Mouse (Mus musculus) gonadal fat pad, adult 2 months (tissue): ENCODE measurements around the gene Diaph3. TPM values are rescaled to one million over a fixed set of nuclear protein-coding genes. Genes with fewer than 3 reads are reported as not detected.

Source experiments
- DNase-seq: peaks from one replicate; pipeline ENCODE4 v3.0.0-alpha.2; 2012; ENCODE audit warnings: low read depth
- polyA plus RNA-seq: library from polyadenylated mRNA; depleted of rRNA; stranded (reverse); fragments of >200 nt; gene quantifications from 2 replicates; pipeline ENCODE4 v1.2.3, GENCODE M21; 2012

Gene Diaph3
- polyA plus RNA-seq, 1 experiment = 0.41 TPM

- DNase-seq = no peak
Observed at GRCm38 (mm10) chr14:86847154-86847810, 293.8 kb downstream of the Diaph3 start.

DNA sequence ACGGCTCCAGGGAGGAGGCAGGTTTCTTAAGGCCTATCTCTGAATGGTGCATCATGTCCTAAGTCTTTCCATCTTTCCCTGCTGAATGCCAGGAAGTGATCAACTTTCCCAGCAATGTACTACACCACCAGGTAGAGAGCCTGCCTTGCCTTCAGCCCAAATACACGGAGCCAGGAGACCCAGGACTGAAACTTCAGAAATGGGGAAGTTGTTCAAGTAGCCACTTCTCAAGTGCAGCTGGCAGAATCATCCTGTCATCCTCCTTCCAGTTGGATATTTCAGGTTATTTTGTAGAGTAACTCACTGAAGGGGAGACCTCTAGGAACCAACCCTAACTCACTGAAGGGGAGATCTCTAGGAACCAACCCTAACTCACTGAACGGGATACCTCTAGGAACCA is 297.0 kb downstream of the Diaph3 start:
- DNase-seq = no peak

GRCm38 (mm10) chr14:86837642-86838041 is 303.4 kb downstream of the Diaph3 start:
- no peak for DNase-seq

GRCm38 (mm10) chr14:86834851-86835250 is 306.2 kb downstream of the Diaph3 start:
- no peak for DNase-seq

GRCm38 (mm10) chr14:86834269-86834668 is 306.8 kb downstream of the Diaph3 start:
- no peak for DNase-seq

DNA sequence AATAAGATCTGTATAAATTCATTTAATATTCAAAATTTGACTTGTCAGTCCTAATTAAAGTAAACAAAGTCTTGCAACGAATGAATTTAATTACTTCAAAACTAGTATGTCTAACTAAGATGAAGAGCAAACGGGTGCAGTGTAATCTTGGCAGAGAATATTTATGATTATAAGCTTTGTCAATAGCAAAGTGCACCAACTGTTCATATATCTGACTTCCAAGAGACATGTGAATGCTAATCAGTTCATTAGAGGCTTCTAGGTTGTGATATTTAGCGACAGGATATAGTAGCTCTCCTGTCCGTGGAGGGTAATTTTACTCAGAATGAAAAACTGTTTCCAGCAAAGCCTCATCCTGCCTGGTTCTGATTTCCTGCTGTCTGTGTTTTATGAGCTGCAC is 308.0 kb downstream of the Diaph3 start:
- no peak for DNase-seq

DNA sequence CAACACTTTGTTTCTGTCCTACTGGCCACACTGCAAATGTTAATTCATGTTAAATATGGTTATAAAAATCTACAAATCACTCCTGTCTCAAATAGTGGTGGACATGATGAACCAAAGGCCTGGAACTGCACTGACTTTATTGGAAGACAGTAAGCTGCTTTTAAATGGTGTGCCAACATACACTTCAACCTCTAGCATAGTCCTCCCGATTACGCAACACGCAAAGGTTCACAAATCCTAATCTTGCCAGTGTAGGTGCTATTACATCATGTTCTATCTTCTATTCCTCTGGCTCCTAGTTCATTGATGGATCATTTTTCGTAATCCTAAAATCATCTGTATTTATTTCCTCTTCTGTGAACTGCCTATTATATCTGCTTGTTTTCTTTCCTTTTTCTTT is 324.8 kb downstream of the Diaph3 start:
- DNase-seq = peak; percentile 50

DNA sequence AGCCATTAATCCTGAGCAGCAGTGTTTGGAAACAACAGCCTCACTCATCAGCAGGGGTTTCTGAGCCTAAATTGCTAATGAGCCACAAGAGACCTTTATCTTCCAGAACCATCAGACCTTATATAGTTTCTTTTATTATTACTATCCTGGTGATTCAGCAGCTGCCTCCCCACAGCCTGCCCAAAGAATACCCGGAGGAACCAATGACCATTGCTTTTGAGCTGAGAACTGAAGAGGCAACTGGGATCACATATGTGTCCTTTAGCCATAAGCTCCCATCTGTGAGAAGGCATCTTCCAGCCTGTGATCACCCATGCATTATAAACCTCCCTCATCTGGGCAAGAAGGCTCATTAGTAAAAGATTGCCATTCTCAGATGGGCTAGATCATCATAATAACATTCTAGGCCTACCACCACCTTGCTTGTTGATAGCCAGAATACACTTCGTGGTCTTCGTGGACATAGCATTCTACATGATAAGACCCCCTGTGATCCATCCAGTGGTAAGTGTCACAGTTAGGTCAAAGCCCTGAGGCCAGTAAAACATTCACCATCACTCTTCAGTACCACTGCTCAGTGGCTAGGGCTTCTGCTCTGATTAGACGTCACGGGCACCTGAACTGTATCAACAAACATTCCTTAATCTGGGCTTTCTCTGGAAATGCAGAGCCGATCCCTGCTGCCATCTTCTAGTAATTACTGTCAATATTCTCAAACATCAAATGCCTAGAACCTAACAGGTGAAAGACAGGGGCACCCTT is 352.0 kb downstream of the Diaph3 start:
- no peak for DNase-seq

- DNase-seq = no peak
Observed at GRCm38 (mm10) chr14:86786866-86787265, 354.2 kb downstream of the Diaph3 start.

DNA sequence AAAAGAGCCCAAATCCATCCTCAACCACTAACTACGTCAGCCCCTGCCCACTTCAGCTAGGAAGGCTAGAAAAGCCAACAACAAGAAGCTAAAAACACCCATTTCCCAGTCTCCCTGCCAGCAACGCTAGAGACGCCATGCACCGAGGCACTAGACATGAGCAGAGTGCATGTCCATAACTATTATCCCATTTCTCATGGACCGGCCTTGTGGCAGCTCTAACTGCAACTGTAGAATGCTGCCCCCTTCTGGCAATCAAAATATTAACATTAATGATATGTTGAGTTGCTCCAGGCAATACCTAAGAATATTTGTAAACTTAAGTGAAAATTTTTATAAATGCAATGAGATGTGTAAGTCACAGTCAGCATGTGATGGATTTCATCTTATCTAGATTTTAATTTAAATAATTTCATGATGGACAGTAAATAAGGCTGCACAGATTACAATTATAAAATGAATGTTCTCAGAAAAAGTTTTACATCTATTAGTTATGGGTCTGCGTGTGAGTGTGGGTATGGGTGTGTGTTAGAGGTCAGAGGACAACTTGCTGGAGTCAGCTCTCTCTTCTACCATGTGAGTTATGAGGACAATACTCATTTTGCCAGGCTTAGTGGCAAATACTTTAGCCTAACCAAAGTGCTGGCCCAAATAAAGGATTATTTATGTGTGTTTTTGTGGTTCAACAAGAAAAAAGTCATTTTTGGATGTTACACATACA is 359.3 kb downstream of the Diaph3 start:
- DNase-seq = no peak

DNA sequence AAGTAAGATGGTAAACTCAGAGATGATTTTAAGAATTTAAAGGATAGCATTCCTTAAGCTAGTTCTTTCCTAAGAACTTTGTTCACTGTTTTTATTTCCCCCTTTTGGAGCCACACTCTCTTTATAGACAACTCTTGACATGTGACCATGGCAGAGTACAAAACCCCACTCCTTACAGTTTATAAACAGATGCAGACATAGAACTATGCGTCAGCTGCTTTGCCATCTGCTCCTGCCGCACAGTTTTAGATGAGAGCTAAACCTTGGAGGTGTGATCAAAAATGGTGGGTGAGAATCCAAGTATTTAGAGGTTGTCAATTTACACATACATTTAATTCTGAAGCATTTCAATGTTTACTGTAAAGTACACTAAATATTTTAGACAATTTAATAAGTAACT is 367.7 kb downstream of the Diaph3 start:
- DNase-seq = no peak

- DNase-seq = no peak
Observed at GRCm38 (mm10) chr14:86772176-86773150, 368.6 kb downstream of the Diaph3 start.

DNA sequence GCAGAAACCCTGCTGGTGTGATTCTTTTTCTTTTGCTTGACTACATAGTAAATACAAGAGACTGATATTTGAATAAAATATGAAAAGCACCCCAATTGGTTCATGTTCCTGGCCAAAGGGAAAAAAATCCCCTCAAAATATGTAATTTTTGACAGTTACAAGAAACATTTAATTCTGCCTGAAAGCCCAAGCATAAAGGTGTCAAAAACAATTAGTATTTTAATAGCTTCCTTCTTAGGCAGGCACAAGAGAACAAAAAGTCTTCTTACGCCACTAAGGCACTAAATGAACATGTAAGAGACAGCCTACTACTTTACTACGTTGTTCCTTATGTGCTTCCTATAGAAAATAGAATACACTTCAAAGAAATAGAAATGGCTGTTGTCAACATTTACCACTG is 376.7 kb downstream of the Diaph3 start:
- no peak for DNase-seq

DNA sequence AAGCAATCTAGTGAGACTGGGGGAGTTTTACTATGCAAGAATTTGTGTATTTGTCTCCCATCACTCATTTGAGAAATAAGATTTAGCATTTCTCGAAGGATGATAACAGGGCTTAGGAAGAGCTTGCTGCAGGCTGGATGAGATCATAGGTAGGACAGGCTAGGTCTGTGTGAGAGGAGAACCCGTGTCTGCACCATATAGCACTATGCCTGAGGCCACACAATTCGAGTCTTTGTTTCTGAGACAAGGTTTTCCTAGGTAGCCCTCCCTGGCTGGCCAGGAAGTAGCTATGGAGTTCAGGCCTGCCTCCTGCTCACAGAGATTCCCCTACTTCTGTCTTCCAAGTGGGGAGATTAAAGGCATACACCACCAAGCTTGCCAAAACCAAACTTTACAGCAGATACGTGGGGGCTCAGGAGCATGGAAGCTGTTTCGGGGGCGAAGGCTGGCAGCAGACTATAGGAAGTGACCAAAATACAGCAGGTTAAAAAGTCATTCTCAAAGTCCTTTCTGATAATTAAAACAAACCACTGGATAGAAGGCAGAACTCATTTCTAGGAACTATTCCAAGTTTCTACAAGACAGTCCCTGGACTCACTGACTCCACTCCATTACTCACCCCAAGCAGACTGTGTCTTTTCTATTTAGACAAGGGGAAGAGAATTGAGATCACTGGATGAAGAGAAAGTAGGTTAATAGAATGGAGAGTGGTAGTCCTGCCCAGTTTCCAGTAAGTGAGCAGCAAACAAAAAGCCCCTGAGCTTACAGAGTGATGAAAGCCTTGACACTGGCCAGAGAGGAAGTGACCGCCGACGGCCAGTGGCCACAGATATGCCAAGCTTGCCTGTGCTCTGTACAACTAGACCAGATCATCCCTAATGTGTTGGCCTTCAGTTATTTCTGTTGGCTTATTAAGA is 383.2 kb downstream of the Diaph3 start:
- DNase-seq = no peak

DNA sequence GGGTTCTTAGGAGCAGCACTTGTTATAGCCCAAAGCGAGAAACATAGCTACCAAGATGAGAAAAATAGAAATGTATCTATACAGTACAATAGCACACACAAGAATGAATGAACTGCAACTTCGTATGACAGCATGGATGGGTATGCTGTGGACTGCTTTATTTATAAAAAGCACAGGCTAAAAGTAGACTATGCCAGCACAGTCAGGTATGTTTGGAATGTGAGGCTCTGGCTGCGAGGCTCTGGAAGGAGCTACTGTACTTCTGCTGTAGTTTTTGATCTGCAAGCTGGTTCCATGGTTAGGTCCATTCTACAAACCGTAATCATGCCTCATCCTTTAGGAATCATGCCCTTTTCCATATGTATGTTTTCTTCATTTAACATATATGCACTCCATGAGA is 383.9 kb downstream of the Diaph3 start:
- no peak for DNase-seq

DNA sequence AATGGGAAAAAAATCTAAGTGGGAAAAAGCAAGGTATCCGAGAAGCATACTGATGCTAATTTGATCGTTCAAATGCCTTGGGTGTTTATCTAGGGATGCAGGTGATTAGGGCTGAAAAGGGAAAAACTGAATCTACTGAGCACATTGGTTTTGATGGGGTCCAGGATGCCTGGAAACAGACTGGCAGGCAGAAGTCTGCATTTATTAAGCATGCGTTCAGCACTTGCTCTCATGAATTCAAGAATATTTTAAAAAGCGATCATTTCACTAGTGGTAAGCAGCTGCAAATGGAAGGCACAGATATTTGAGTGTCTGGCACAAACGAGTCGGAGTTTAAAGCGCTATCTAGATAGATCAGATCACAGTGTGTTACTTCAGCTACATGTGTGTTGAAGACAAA is 390.7 kb downstream of the Diaph3 start:
- DNase-seq = no peak

GRCm38 (mm10) chr14:86749425-86749824 is 391.6 kb downstream of the Diaph3 start:
- DNase-seq = no peak

GRCm38 (mm10) chr14:86748876-86749275 is 392.2 kb downstream of the Diaph3 start:
- DNase-seq = no peak

DNA sequence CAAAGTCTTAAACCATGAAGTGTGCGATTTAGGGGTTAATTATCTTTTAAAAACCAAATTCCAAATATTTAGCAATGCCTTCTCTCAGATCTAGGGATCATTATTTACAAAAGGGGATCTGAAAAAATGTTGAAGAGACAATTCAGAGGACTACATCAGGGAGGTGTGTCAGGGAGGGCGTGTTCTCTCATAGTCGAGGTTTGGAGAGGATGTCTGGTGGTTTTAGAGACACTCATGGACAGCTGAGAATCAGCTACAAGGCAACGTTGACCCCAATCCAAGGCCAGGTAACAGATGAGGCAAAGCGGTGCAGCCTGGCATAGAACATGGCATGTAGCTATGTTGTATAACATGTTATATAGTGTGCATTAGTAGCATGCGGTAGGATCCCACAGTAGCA is 396.5 kb downstream of the Diaph3 start:
- DNase-seq = no peak

- no peak for DNase-seq
Observed at GRCm38 (mm10) chr14:86741855-86742531, 399.0 kb downstream of the Diaph3 start.
